Mouse (Mus musculus): ENCODE data around the gene Sgk1. TPM values are rescaled to one million over a fixed set of nuclear protein-coding genes. Genes with fewer than 3 reads are reported as not detected.

Sgk1 gene
- 100 to 1,000 TPM; 107 to 165 (median 138) TPM for total RNA-seq (2022)

GRCm38 (mm10) chr10:21882184-21883081 lies at the start of gene Sgk1:
Sgk1 (plus strand) TSS chr10:21882184.
- DNase-seq (ENCODE audit: low spot score in 2 of 2): peak; percentile 42 to 57

- DNase-seq (ENCODE audit: low spot score in 2 of 2): peak in 1 of 2 experiments; percentile 14
These were observed 49.7 kb upstream of the Sgk1 start for GRCm38 (mm10) chr10:21832282-21832681.

GRCm38 (mm10) chr10:21833757-21834156 lies 48.2 kb upstream of the Sgk1 start:
- no peak for DNase-seq (ENCODE audit: low spot score in 2 of 2)

- DNase-seq (ENCODE audit: low spot score in 2 of 2): no peak
These were observed 46.9 kb upstream of the Sgk1 start for GRCm38 (mm10) chr10:21835077-21835476.

- no peak for DNase-seq (ENCODE audit: low spot score in 2 of 2)
These were observed 42.5 kb upstream of the Sgk1 start for GRCm38 (mm10) chr10:21839248-21840155.

- DNase-seq (ENCODE audit: low spot score in 2 of 2): no peak
These were observed 38.7 kb upstream of the Sgk1 start for GRCm38 (mm10) chr10:21843326-21843725.

- DNase-seq (ENCODE audit: low spot score in 2 of 2): no peak
These were observed 38.1 kb upstream of the Sgk1 start for GRCm38 (mm10) chr10:21843861-21844260.

- no peak for DNase-seq (ENCODE audit: low spot score in 2 of 2)
These were observed 37.6 kb upstream of the Sgk1 start for GRCm38 (mm10) chr10:21844391-21844790.

GRCm38 (mm10) chr10:21845601-21846282 lies 36.2 kb upstream of the Sgk1 start:
- no peak for DNase-seq (ENCODE audit: low spot score in 2 of 2)

GRCm38 (mm10) chr10:21846366-21846765 lies 35.6 kb upstream of the Sgk1 start:
- DNase-seq (ENCODE audit: low spot score in 2 of 2): no peak

- no peak for DNase-seq (ENCODE audit: low spot score in 2 of 2)
These were observed 34.8 kb upstream of the Sgk1 start for GRCm38 (mm10) chr10:21847026-21847820.

- DNase-seq (ENCODE audit: low spot score in 2 of 2): no peak
These were observed 33.9 kb upstream of the Sgk1 start for GRCm38 (mm10) chr10:21847931-21848670.

- no peak for DNase-seq (ENCODE audit: low spot score in 2 of 2)
These were observed 32.7 kb upstream of the Sgk1 start for GRCm38 (mm10) chr10:21849251-21849650.

GRCm38 (mm10) chr10:21850330-21850729 lies 31.7 kb upstream of the Sgk1 start:
- no peak for DNase-seq (ENCODE audit: low spot score in 2 of 2)

- DNase-seq (ENCODE audit: low spot score in 2 of 2): no peak
These were observed 28.9 kb upstream of the Sgk1 start for GRCm38 (mm10) chr10:21853122-21853521.

- peak in 1 of 2 experiments; percentile 32 for DNase-seq (ENCODE audit: low spot score in 2 of 2)
These were observed 28.2 kb upstream of the Sgk1 start for GRCm38 (mm10) chr10:21853566-21854328.

- DNase-seq (ENCODE audit: low spot score in 2 of 2): no peak
These were observed 26.6 kb upstream of the Sgk1 start for GRCm38 (mm10) chr10:21855338-21855737.

GRCm38 (mm10) chr10:21857676-21858075 lies 24.3 kb upstream of the Sgk1 start:
- DNase-seq (ENCODE audit: low spot score in 2 of 2): no peak

GRCm38 (mm10) chr10:21858437-21858974 lies 23.5 kb upstream of the Sgk1 start:
- no peak for DNase-seq (ENCODE audit: low spot score in 2 of 2)
